Mouse (Mus musculus): ENCODE measurements at regions not wholly inside any gene's neighbourhood (a gene's known extent, or its start where the extent isn't known, plus 50 kb on each side); places are given as distances from the start of the nearest gene placed in this dataset.

- TF ChIP-seq POLR2A (IDR thresholded peaks at IDR 0.05; ENCODE audit: insufficient read length, low read depth) (no peak), E2F4 (IDR thresholded peaks at IDR 0.05; ENCODE audit: insufficient read depth) (no peak), POLR2AphosphoS2 (IDR thresholded peaks at IDR 0.05; ENCODE audit: insufficient read length, low read depth) (no peak), USF1 (IDR thresholded peaks at IDR 0.05; ENCODE audit: low read depth) (peak; percentile 62), REST (IDR thresholded peaks at IDR 0.05; ENCODE audit: insufficient read depth, insufficient read length) (no peak)
Measured at GRCm38 (mm10) chr12:9460193-9460592, 109.7 kb upstream of the Osr1 start.
